Mouse (Mus musculus) midbrain, postnatal 0 days (tissue): Measurements from ENCODE around the gene Rufy2. TPM values are rescaled to one million over a fixed set of nuclear protein-coding genes. Genes with fewer than 3 reads are reported as not detected.
A peak's percentile ranks its signal among the peaks of the same experiment; 100 is the strongest.

Experiments used
- ATAC-seq: fragments of 200-750 bp; cut with Nextera tagmentation; 2 replicates; pipeline ENCODE4 v1.8.0; 2017; ENCODE audit warnings: moderate number of reproducible peaks, mild to moderate bottlenecking, moderate TSS enrichment, moderate library complexity; ENCODE audit not compliant: low FRiP score
- DNase-seq: peaks from one replicate; pipeline ENCODE4 v3.0.0-alpha.2; 2015; ENCODE audit warnings: low spot score
- H3K27ac ChIP-seq: fragments of 300-500 bp; sonication (generic); 2 replicates; pipeline ENCODE4 v1.5.1; 2014; ENCODE audit warnings: low read depth, mild to moderate bottlenecking, low read length, mixed read lengths
- H3K27me3 ChIP-seq: fragments of 300-500 bp; sonication (generic); 2 replicates; pipeline ENCODE4 v1.6.1; 2014; ENCODE audit warnings: low read length, control low read depth, mixed read lengths; ENCODE audit not compliant: insufficient read depth
- H3K36me3 ChIP-seq: fragments of 300-500 bp; sonication (generic); 2 replicates; pipeline ENCODE4 v1.6.1; 2014; ENCODE audit warnings: low read length, control low read depth, mixed read lengths; ENCODE audit not compliant: insufficient read depth
- H3K4me1 ChIP-seq: fragments of 300-500 bp; sonication (generic); 2 replicates; pipeline ENCODE4 v1.6.1; 2014; ENCODE audit warnings: mild to moderate bottlenecking, control low read depth, antibody characterized with exemption, low read length, mixed read lengths; ENCODE audit not compliant: insufficient read depth
- H3K4me2 ChIP-seq: fragments of 300-500 bp; sonication (generic); 2 replicates; pipeline ENCODE4 v1.6.1; 2014; ENCODE audit warnings: low read depth, mild to moderate bottlenecking, low read length, mixed read lengths; ENCODE audit not compliant: poor library complexity, severe bottlenecking
- H3K4me3 ChIP-seq: fragments of 300-500 bp; sonication (generic); 2 replicates; pipeline ENCODE4 v1.5.1; 2014; ENCODE audit warnings: low read depth, mild to moderate bottlenecking, low read length, moderate library complexity
- H3K9ac ChIP-seq: fragments of 300-500 bp; sonication (generic); replicated peaks from 2 replicates; pipeline ENCODE4 v1.6.1; 2014; ENCODE audit warnings: mild to moderate bottlenecking, low read length, moderate library complexity, mixed read lengths; ENCODE audit not compliant: poor library complexity, severe bottlenecking
- H3K9me3 ChIP-seq: fragments of 300-500 bp; sonication (generic); 2 replicates; pipeline ENCODE4 v1.6.1; 2016; ENCODE audit warnings: low read length, control low read depth
- CTCF ChIP-seq: IDR thresholded peaks from 2 replicates; pipeline ENCODE4 v1.5.1; 2016; ENCODE audit warnings: antibody characterized with exemption, mild to moderate bottlenecking
- WGBS: fragments of 180-500 bp; shearing (Covaris S2); extraction: QIAGEN DNeasy Blood & Tissue Kit; methylation state at CpG from one replicate; pipeline ENCODE4 v1.1.7; 2014; 5-methylcytosine and 5-hydroxymethylcytosine counted together
- polyA plus RNA-seq: library from polyadenylated mRNA; unstranded; fragments of >200 nt; fragmentation: Nextera tagmentation; extraction: Ambion mirVana; gene quantifications from 2 replicates; pipeline ENCODE4 v1.2.1, GENCODE M21; 2015
- total RNA-seq: library from RNA; depleted of rRNA; stranded (reverse); fragments of >200 nt; gene quantifications from 2 replicates; pipeline ENCODE4 v1.2.3, GENCODE M21; 2014; rRNA removed

Rufy2 gene
- total RNA-seq: 34.5 and 47.7 TPM in 2 replicates
- polyA plus RNA-seq: 60.9 and 65.5 TPM in 2 replicates

DNA sequence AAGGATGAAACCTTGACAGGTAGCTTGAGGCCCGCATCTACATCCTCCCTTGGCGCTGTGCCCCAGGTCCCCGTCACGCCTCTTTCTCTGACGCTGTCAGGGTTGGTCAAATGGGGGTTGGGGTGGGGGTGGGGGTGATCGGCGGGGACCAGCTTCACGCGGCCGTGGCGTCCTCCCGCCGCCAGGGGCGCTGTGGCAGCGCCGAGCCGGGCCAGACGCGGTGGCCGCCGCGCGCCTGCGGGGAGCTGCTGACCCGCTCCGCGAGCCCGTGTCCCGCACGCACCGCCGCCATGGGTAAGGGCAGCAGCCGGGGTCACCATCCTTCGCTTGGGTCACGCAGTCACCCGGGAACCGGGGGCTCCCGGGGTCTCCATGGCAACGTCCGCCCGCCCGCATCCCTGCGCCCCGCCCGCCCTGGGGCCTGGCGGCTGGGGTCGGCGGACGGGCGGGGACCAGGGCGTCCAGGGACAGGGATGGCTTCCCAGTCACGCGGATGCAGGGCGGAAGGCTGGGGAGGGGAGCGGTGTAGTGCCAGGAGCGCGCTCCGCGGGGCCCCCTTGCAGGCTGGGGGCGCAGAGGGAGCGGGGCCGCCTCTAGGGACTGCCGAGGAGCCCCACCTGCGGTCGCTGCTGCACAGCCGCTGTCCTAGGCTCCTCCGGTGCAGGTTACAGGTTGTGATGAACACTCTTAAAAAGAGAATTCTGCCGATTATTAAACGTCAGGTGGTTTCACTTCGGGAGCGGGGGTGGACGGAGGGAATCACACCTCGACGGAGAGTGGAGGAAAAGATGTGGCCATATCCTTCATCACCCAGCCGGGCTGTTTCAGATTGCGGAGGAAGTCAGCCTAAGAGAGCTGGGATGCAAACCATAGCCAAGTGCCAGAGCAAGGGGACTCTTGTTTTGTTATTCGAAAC lies at the start of gene Rufy2:
Gene Rufy2, plus strand, starts transcription at position 185 of the 916 bp plus-strand sequence.
- Histone ChIP-seq H3K9me3 (no peaks in the 10 kb centered on the region), H3K9ac (peak within 1 kb of the TSS; percentile 99), H3K4me1 (no peaks in the 10 kb centered on the region), H3K36me3 (peaks cover 8% of the 10 kb centered on the region; the same call in 1 of the 2 replicates), H3K27ac (peak within 1 kb of the TSS; percentile 88), H3K4me2 (peak within 1 kb of the TSS; percentile 54), H3K27me3 (no peaks in the 10 kb centered on the region), H3K4me3 (peak within 1 kb of the TSS; percentile 97)
- TF ChIP-seq CTCF: peak; percentile 58
- under 1% methylated on average over 60 of the region's 77 CpGs for WGBS
- DNase-seq: peak; percentile 90
- peak; percentile 90 for ATAC-seq

DNA sequence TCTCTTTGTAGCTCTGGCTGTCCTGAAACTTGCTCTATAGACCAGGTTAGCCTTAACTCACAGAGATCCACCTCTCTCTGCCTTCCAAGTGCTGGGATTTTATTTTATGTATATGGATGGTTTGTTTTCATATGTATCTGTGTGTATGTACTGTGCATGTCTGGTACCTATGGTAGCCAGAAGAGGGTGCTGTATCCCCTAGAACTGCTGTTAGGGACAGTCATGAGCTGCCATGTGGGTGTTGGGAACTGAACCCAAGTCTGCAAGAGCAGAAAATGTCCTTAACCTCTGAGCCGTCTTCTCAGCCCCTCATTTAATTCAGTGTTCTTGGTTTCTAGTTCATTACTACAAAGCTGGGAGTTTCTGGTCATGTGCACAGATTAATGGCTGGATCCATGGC lies 47.6 kb upstream of the Rufy2 start:
- Histone ChIP-seq H3K27ac (no peak overlapping the region), H3K4me2 (no peak overlapping the region), H3K27me3 (no peaks in the 10 kb centered on the region), H3K36me3 (peaks cover 26% of the 10 kb centered on the region), H3K4me1 (no peaks in the 10 kb centered on the region), H3K9ac (no peak overlapping the region), H3K4me3 (no peak overlapping the region), H3K9me3 (no peaks in the 10 kb centered on the region)
- DNase-seq: no peak
- peak; percentile 22; the same call in 1 of the 2 replicates for TF ChIP-seq CTCF
- WGBS: 97% methylated on average over 1 of the region's 1 CpGs
- no peak for ATAC-seq

DNA sequence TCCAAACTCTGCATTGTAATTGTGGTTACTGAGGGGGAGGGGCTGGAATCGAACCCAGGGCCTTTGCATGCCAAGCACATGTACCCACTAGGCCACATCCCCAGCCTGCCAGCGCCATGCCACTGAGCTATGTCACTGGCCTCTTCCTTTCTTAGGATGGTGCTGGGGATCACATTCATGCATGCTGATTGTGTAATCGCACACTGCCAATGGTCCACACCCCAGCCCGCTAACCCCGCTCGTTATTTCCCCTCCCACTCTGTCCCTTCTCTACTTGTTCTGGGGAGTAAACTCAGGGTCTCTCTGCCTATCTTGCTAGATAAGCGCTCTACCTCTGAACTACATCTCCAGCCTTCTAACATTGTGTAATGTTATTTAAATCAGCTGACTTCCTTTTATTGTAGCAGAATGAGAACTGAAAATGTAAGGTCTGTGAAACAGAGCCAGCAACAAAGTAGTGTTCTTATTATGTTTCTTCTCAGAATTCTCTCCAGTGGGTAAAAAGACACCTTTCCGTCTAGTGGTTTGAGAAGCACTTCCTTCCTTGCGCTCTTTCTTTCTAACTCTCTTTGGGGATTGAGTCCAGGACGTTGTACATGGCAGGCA lies 34.9 kb upstream of the Rufy2 start:
- H3K9ac ChIP-seq: no peak overlapping the region
- no peak for TF ChIP-seq CTCF
- H3K4me3 ChIP-seq: no peak overlapping the region
- H3K36me3 ChIP-seq: peaks cover 23% of the 10 kb centered on the region
- 90% methylated on average over 10 of the region's 10 CpGs for WGBS
- no peaks in the 10 kb centered on the region for H3K4me1 ChIP-seq
- no peaks in the 10 kb centered on the region for H3K9me3 ChIP-seq
- H3K27ac ChIP-seq: no peak overlapping the region
- no peak for ATAC-seq
- no peaks in the 10 kb centered on the region for H3K27me3 ChIP-seq
- H3K4me2 ChIP-seq: no peak overlapping the region
- no peak for DNase-seq

DNA sequence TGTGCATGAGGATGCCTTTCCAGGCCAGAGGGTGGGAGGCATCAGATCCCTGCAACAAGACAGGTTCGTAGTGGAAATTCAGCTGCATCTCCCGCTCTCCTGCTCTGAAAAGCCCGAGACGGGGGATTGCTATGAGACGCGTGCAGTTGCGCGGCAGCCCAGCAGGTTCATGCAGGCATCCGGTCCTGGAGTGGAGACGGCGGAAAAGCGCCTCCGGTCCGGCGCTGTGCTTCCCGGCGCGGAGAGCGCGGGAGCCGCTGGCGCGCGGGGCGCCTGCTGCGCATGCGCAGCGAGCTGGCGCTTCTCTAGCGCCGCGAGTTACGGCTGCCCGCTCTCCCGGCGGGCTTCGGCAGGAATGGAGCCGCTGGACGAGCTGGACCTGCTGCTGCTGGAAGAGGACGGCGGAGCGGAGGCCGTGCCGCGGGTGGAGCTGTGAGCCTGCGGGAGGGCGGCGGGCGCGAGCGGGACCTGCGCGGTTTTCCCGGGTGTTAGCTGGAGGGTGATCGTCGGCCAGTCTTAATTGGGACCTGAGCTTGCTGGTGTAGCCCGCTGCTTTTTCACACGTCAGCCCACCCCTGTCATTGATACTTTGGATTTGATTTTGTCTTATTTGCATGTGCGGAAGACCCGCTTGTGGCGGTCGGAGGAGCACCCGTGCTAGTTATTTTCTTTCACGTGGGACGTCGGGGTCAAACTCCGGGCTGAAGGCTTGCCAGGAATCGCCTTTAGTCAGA lies 33.1 kb upstream of the Rufy2 start, which contains the start of gene Dna2:
Gene Dna2, plus strand, starts transcription at position 289 of the 734 bp plus-strand sequence.
- peaks cover 20% of the 10 kb centered on the region; the same call in 1 of the 2 replicates for H3K36me3 ChIP-seq
- no peaks in the 10 kb centered on the region for H3K4me1 ChIP-seq
- H3K9ac ChIP-seq: peak within 1 kb of the TSS; percentile 64
- ATAC-seq: peak; percentile 80
- peak; percentile 46; the same call in 1 of the 2 replicates for TF ChIP-seq CTCF
- peak within 1 kb of the TSS; percentile 70 for H3K4me2 ChIP-seq
- peak; percentile 87 for DNase-seq
- no peaks in the 10 kb centered on the region for H3K27me3 ChIP-seq
- under 1% methylated on average over 62 of the region's 68 CpGs for WGBS
- H3K9me3 ChIP-seq: no peaks in the 10 kb centered on the region
- H3K4me3 ChIP-seq: peak within 1 kb of the TSS; percentile 70
- H3K27ac ChIP-seq: peak within 1 kb of the TSS; percentile 55; the same call in 1 of the 2 replicates

DNA sequence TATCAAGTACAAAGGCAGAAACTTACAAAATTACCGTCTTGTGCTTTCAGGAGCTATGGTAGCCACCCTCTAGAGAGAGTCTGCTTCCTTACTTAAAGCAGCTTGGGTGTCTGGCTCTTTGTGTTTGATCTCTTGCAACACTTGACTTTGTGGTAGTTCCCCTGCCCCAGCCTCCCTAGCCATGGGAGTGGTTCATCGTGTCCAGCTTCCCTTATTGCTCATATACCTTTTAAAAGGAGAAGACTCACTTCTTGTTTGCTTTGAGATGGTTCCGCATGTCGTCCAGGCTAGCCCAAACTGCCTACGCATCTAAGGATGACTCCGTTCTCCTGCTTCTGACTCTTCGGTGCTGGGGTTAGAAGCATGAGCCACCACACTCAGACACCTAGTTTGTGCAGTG lies 31.5 kb upstream of the Rufy2 start:
- Histone ChIP-seq H3K4me2 (no peak overlapping the region), H3K27me3 (no peaks in the 10 kb centered on the region), H3K9me3 (no peaks in the 10 kb centered on the region), H3K4me1 (no peaks in the 10 kb centered on the region), H3K36me3 (peaks cover 13% of the 10 kb centered on the region; the same call in 1 of the 2 replicates), H3K9ac (no peak overlapping the region), H3K4me3 (no peak overlapping the region), H3K27ac (no peak overlapping the region)
- TF ChIP-seq CTCF: no peak
- WGBS: 98% methylated on average over 7 of the region's 7 CpGs
- DNase-seq: no peak
- ATAC-seq: no peak
